Mouse (Mus musculus) regulatory T cell (primary cell): ENCODE data around the gene Ctcf.

Experiments
- in situ Hi-C: fragments of 300-600 bp; cut with MboI, MseI; formaldehyde crosslinking; loops from one replicate; pipeline ENCODE4 v1.15.1; 2025; ENCODE audit warnings: high pct_unique_total_duplicates

The Ctcf gene

DNA sequence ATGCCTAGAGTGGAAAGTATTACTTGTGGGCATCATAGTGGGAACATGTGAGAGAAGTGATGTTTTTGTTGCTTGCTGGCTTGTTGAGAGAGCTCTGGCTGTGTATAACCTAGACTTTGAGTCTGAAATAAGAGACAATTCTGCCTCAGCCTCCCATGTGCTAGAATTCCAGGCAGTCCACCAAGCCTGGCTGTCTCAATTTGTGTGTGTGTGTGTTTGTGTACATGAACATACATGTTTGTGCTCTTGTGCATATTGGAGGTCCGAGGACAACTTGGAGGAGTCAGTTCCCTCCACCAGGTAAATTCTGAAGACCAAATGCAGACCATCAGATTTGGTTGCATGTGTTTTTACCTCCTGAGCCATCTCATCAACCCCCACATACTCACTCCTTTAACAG is 8.8 kb downstream of the Ctcf start:
- in situ Hi-C loops: loop anchor here (5.0 kb wide), 1 partner anchor 33 kb away; no protein-coding TSS in a partner anchor

DNA sequence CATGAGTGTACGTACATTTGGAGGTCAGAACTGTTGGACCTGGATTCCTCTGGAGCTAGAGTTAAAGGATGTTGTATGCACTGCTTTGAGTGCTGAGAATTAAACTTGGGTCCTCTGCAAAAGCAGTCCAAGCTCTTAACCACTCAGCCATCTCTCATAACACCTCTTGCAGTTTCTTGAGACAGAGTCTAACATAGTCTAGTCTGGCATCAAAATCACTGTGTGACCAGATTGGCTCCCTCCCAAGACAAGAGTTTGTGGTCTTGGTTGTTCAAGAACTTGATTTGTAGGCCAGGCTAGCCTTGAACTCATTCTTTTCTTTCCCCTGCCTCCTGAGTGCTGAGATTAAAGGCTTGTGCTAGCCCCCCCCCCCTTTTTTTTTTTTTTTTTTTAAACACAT is 12.6 kb downstream of the Ctcf start:
- in situ Hi-C loops: loop anchor here (5.0 kb wide), 1 partner anchor 37 kb away; no protein-coding TSS in a partner anchor

DNA sequence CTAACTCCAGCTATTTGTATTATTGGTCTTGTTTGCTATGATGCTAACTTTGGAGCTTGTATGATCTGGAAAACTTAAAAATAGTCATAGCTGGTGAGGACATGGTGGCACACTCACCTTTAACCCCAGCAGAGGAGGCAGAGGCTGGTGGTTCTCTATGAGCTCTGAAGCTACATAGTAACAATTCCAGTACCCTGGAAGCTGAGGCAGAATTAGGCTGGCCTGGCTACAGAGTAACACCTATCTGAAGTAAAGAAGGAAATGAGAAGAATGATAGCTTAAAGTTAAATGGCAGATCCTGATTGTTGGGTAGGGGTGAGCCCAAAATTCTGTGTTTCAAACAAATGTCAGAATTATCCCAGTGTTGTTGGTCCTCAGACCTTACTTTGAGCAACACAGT is 21.3 kb downstream of the Ctcf start:
- in situ Hi-C loops: no loop called here

DNA sequence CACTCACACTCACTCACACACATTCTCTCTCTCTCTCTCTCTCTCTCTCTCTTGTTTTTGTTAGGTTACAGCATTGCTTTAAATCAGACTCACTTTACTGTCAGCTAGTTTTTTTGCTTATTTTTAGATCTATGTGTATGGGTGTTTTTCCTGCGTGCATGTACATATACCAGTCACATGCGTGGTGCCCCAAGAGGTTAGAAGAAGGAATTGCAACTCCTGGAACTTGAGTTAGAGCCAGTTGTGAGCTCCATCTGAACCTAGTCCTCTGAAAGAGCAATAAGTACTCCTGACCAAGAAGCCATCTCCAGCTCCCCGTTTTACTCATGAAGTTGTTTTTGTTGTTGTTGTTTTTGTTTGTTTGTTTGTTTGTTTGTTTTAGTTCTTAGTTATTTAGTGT is 24.8 kb downstream of the Ctcf start:
- in situ Hi-C loops: no loop called here

DNA sequence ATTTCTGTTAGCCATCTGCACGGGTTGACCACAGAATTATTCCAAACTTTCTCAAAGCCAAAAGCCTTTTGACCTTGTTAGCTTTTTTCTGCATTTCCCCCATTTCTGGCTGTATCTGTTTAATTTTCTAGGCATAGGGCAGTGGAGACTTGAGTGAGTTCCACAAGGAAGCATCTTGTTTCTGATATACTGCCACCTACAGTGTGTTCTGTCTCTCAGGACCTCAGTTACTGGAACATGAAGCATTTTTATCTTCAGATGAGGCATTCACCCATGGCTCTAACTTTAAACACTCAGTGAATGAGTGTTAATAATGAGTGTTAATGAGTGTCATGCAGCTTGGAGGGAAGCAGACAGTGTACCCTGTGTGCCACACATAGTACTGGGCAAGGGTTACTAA is 41.5 kb downstream of the Ctcf start:
- in situ Hi-C loops: no loop called here

DNA sequence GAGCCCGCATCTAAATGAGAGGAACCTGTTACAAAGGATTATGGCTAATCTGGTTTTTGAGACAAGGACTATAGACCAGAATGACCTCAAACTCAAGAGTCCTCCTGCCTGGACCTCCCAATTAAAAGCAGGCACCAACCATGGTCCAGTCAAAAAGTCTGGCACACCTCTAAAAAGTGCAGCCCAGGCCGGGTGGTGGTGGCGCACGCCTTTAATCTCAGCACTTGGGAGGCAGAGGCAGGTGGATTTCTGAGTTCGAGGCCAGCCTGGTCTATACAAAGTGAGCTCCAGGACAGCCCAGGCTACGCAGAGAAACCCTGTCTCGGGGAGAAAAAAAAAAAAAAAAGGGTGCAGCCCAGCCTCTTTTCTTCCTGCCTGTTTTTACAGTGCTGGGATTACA is 49.0 kb downstream of the Ctcf start:
- in situ Hi-C loops: loop anchor here (5.0 kb wide), 1 partner anchor 68 kb away; no protein-coding TSS in a partner anchor

DNA sequence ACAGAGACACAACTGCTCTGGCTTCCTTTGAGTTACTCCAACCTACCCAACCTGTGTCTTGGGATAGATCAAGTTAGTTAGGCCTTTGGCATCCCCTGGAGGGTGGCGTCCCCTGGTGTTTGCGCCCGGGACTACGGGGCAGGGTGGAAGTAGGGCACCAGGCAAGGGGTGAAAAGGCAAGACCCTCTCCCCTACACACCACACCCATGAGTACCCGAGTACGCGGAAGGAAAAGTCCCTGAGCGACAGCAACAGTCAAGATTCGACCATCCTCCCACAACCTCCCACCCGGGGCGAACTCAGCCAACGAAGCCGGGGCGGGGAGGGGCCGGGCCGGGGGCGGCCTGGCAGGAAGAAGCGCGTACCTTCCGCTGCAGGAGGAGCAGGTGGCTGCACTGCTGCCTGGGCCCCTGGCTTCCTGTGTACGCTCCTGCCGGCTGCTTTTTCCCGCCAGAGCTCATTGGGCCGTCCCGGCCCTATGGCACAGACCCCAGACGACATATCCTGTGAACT is 49.5 kb downstream of the Ctcf start, which contains the start of gene Carmil2:
Gene Carmil2, plus strand, starts transcription at position 479 of the 513 bp plus-strand sequence.
- in situ Hi-C loops: loop anchor here (5.0 kb wide), 1 partner anchor 69 kb away; no protein-coding TSS in a partner anchor

DNA sequence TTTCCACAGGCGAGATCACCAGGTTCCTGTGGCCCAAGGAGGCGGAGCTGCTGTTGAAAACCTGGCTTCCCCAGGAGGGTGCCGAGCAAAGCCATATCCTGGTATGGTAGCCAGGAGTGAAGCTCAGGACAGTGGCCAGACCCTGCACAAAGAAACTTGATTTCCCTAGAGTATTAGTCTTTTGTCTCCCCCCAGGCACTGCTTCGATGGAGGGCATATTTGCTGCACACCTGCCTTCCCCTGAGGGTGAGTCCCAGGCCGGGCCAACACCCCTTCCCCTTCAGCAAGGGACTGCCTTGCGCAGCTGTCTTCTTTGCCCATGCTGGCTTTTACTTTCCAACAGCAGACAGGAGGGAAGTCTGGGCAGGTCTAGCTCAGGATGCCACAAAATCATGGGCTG is 50.2 kb downstream of the Ctcf start:
- in situ Hi-C loops: loop anchor here (5.0 kb wide), 1 partner anchor 69 kb away; no protein-coding TSS in a partner anchor

DNA sequence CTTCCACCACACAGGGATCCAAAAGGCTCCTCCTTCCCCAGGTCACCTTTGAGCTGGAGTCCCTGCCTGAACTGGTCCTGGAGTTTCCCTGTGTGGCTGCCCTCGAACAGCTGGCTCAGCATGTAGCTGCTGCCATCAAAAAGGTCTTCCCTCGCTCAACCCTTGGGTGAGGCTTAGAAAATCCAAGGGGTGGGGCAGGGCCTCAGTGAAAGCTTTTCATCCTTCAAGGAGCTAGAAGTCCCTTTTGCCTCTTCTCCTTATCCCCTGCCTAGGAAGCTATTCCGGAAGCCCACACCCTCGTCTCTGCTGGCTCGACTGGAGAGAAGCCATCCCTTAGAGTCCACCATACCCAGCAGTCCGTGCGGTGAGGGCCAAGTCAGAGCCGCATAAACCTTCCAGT is 51.1 kb downstream of the Ctcf start:
- in situ Hi-C loops: loop anchor here (5.0 kb wide), 1 partner anchor 70 kb away; no protein-coding TSS in a partner anchor

DNA sequence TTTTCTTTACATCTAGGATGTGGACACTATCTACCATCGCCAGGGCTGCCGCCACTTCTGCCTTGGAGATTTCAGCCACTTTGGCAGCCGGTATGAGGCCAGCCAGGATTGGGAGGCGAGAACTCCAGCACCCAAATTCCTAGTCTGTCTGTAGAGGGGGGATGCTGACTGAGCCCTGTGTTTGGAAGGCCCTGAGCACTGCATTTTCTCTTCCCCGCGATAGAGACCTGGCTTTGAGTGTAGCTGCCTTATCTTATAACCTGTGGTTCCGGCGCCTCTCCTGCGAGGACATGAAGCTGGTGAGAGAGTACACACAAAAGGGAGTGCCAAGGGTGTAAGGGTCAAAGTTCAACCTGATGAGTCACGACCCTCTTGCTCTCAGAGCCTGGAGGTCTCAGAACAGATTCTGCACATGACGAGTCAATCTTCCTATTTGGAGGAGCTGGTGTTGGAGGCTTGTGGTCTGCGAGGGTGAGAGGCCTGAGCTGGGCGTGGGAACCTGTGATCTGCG is 51.9 kb downstream of the Ctcf start:
- in situ Hi-C loops: loop anchor here (5.0 kb wide), 1 partner anchor 71 kb away; no protein-coding TSS in a partner anchor

DNA sequence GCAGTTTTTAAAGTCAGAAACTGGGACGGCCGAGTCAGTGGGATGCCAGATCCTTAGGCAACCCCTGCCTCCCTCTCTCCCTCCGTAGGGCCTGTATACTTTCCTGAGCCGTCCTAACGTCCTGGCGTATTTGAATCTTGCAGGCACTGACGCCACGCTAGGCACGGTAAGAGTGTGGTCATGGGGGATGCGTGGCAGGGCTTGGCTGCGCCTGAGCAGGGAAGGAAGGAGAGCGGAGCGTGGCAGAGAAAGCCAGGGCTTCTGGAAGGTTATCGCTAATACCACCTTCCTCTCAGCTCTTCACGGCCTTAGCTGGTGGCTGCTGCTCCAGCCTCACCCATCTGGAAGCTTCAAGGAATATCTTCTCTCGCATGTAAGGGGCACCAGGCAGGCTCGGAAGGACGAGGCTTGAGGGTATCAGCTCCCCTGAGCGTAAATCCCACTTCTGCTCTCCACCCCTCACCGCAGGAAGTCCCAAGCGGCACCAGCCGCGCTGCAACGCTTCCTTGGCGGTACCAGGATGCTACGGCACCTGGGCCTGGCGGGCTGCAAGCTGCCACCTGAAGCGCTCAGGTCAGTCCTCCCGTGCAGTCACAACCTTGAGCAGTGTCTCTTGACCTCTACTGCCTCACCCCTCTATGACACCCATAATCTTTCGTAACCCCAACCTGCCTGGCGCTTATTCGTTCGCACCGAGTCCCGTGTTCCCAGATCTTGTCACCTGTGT is 53.1 kb downstream of the Ctcf start:
- in situ Hi-C loops: loop anchor here (5.0 kb wide), 1 partner anchor 72 kb away; no protein-coding TSS in a partner anchor

DNA sequence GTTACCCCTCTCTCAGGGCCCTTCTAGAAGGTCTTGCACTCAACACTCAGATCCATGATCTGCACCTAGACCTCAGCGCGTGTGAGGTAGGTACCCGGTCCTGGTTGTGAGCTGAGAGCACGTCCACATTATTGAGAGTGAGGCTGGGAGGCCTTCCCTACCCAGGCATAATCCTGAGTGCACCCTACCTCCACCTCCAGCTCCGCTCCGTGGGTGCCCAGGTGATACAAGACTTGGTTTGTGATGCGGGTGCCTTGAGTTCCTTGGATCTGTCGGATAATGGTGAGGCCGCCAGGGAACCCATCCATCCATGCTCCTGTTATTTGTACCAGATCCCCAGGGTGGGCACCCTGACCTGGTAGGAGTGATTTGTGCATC is 53.6 kb downstream of the Ctcf start:
- in situ Hi-C loops: loop anchor here (5.0 kb wide), 1 partner anchor 73 kb away; no protein-coding TSS in a partner anchor

DNA sequence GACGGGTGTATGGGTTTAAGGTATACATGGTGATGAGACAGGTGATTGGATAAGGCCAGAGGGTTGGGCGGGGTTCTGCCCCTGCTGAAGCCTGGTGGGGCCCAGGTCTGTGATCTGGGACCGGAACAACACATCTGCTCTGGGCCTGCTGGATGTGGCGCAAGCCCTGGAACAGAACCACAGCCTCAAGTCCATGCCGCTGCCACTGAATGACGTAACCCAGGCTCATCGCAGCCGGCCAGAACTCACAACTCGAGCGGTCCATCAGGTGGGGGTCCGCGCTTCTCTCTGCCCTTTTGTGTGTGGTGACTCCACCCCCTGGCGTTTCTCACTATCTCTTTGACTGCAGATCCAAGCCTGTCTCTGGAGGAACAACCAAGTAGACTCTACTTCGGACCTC is 54.6 kb downstream of the Ctcf start:
- in situ Hi-C loops: no loop called here

DNA sequence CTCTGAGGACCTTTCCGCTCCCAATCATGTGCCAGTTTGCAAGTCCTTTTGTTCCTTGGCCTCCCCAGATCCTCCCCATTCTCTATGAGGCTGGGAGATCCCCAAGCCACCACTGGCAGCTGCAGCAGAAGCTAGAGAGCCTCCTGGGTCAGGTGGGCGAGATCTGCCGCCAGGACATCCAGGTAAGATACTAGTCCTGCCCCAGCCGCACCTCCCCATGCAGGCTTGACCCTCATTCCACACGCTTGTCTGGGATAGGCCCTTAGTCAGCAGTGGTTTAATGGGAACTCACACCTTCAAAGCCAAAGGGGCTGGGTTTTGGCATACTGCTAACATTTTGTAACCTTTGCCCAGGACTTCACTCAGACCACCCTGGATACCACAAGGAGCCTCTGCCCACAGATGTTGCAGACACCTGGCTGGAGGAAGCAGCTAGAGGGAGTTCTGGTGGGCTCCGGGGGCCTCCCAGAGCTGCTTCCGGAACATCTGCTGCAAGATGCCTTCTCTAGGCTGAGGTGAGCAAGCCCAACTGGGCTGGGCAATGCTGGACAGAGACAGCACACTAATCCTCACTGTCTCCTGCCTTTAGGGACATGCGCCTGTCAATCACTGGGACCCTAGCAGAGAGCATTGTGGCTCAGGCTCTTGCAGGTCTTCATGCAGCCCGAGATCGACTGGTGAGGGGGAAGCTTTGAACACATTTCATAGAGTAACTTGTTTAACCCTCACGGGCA is 56.2 kb downstream of the Ctcf start:
- in situ Hi-C loops: no loop called here

DNA sequence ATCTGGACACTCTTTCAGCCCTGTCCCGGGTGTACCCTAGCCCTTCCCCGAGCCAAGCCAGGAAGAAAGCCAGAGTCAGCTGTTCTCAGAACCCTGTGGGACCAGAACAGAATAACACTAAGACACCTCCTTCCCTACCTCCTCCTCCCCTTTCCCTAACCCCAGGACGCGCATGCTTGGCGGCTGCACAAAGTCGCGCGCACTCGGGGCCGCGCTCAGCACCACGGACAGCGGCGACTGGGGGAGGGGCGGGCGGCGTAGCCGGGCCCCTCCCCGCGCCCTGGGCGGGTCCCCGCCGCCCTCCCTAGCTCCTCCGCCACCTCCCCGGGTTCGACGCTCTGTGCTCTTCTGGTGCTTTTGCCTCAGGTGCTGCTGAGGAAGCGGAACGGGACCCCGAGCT is 57.3 kb downstream of the Ctcf start:
- in situ Hi-C loops: no loop called here

DNA sequence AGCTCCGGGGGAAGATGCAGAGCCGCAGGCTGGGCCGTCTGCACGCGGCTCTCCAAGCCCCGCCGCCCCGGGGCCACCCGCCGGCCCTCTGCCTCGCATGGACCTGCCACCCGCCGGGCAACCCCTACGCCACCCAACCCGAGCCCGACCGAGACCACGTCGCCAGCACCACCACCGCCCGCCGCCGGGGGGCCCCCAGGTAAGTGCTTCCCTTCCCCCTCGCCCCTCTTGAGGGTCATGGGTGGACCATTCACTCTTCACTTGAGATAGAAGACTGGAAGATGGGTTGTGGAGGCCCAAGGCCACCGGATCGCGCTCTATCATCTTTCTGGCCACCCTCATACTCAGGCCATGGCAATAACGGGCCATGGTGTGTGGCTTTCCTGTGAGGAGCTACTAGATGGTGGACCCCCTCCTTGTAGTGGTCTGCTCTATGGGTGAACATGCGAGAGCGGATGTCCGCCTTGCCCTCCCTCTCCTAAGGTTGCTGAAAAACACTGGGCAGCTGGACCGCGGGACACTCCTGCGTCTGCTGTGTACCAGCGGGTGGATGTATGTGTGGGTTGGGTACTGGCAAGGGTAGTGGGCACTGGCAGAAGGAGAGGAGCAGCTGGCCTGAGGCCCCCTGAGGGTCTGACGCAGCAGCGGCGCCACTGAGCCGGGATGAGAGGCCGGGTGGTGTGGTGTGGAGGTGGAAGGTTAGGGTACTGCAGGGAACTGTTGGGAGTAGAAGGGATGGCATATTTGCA is 57.9 kb downstream of the Ctcf start:
- in situ Hi-C loops: no loop called here

DNA sequence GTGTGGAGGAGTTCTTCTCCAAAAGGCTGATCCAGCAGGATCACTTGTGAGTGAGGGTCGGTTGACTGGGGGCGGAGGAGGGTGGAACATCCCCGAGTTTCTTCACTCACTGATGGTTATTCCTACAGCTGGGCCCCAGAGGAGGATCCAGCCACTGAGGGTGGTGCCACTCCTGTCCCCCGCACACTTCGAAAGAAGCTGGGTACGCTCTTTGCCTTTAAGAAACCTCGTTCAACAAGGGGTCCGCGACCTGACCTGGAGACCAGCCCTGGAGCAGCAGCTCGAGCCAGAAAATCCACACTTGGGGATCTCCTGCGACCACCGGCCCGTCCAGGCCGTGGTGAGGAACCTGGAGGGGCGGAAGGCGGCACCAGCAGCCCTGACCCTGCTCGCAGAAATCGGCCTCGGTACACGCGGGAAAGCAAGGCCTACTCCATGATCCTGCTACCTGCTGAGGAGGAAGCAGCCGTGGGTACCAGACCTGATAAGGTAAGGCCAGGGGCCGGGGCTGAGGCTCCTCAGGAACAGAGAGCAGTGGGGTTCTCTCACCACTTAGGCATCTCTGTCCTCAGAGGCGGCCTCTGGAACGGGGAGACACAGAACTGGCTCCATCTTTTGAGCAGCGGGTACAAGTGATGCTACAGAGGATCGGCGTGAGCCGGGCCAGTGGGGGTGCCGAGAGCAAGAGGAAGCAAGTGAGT is 58.9 kb downstream of the Ctcf start:
- in situ Hi-C loops: no loop called here

DNA sequence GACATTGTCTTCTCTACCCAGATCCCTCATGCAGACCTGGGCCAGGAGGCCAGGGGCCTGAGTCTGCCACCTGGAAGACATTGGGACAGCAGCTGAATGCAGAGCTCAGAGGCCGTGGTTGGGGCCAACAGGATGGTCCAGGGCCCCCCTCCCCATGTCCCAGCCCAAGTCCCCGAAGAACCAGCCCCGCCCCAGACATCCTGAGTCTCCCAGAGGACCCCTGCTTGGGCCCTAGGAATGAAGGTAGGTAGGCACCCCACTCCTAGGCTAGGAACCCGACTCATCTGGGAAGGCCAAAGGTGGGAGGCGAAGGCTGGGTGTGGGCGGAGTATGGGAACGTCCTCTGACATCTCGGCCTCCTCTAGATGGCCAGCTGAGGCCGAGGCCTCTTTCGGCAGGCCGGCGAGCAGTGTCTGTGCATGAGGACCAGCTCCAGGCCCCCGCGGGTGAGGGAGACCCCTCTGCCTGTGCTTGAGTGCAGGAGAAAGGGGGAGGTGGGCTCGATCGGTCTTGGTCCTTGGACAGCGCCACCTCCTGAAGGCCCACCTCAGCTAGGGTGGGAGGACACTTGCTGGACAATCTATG is 60.9 kb downstream of the Ctcf start:
- in situ Hi-C loops: no loop called here

DNA sequence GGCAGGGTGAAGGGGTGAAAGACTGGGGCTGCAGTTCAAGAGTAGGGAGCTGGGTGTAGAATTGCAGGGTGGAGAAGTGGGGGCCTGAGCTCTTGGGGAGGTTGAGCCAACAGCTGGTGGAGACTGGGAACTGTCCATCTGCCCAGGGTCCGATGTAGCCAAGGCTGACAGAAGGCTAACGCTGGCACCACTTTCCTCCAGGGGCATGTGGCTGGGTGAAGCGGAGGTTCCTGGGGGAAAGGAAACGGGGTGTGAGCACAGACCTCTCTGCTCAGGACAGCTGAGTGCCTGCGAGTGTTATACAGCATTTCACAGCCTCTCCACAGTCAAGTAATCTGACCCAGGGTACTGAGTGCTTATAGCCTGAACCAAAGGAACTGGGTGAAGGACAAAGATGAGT is 62.4 kb downstream of the Ctcf start:
- in situ Hi-C loops: no loop called here

DNA sequence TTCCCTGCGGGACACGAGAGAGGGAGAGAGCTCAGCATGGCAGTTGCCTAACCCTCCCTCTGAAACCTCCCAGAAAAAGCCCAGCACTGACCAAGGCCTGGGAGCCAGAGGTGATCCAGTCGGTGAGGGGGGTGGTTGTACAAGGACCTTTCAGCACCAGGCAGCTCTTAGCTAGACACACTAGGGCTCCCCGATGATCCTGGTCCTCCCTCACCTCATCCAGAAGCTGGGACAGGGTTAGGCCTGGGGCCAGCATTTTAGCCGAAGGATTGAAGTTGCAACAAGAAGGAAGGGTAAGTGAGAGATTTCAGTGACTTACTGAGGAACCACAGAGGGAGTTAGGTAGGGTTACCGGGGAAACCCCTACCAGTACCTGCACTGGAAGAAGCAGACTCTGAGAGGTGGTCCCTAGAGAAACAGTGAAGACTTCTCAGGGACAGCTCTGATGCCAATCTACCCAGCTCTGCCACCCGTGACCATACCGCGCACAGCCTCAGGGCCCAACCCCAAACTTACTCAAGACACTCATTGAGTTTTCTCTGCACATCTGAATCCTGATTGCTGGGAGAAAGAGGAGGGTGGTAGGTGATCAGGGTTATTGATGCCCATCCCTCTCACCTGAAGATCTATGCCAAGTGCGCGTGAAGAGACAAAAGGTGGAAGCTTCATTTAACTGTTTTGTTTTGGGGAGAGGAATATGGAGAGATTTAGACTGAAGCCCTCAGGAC is 63.3 kb downstream of the Ctcf start:
- in situ Hi-C loops: no loop called here
